Mouse (Mus musculus): ENCODE data around the gene Kif2a. TPM values are rescaled to one million over a fixed set of nuclear protein-coding genes. Genes with fewer than 3 reads are reported as not detected.
"Not testable (repeated sequence)": the region's sequence is repeated elsewhere in the genome, so short reads cannot be mapped to it uniquely, and the experiment has no call there.

Gene Kif2a
- total RNA-seq, 2 experiments from 2014 or later = 100 to 106 TPM

GRCm38 (mm10) chr13:107022266-107023171, 593 bp upstream of the Kif2a start:
- peak; percentile 54 to 84 for DNase-seq (ENCODE audit: low spot score in 2 of 2)

- no peak for DNase-seq (ENCODE audit: low spot score in 2 of 2)
These were observed 2.5 kb downstream of the Kif2a start for GRCm38 (mm10) chr13:107019443-107019842.

GRCm38 (mm10) chr13:107013926-107014325, 8.0 kb downstream of the Kif2a start:
- no peak for DNase-seq (ENCODE audit: low spot score in 2 of 2)

GRCm38 (mm10) chr13:107011618-107012017, 10.3 kb downstream of the Kif2a start:
- no peak for DNase-seq (ENCODE audit: low spot score in 2 of 2)

- DNase-seq (ENCODE audit: low spot score in 2 of 2) = no peak
These were observed 13.8 kb downstream of the Kif2a start for GRCm38 (mm10) chr13:107008174-107008573.

- no peak for DNase-seq (ENCODE audit: low spot score in 2 of 2)
These were observed 18.7 kb downstream of the Kif2a start for GRCm38 (mm10) chr13:107003211-107003610.

- no peak for DNase-seq (ENCODE audit: low spot score in 2 of 2)
These were observed 23.3 kb downstream of the Kif2a start for GRCm38 (mm10) chr13:106998671-106999070.

- DNase-seq (ENCODE audit: low spot score in 2 of 2) = no peak
These were observed 23.9 kb downstream of the Kif2a start for GRCm38 (mm10) chr13:106998026-106998425.

- DNase-seq (ENCODE audit: low spot score in 2 of 2) = not testable (repeated sequence)
These were observed 24.4 kb downstream of the Kif2a start for GRCm38 (mm10) chr13:106997557-106997956.

GRCm38 (mm10) chr13:106996891-106997290, 25.0 kb downstream of the Kif2a start:
- DNase-seq (ENCODE audit: low spot score in 2 of 2) = no peak

GRCm38 (mm10) chr13:106961496-106961895, 60.4 kb downstream of the Kif2a start:
- no peak for DNase-seq (ENCODE audit: low spot score in 2 of 2)

GRCm38 (mm10) chr13:106960557-106960956, 61.4 kb downstream of the Kif2a start:
- no peak for DNase-seq (ENCODE audit: low spot score in 2 of 2)

GRCm38 (mm10) chr13:106958286-106958685, 63.6 kb downstream of the Kif2a start:
- no peak for DNase-seq (ENCODE audit: low spot score in 2 of 2)

- DNase-seq (ENCODE audit: low spot score in 2 of 2) = no peak
These were observed 64.4 kb downstream of the Kif2a start for GRCm38 (mm10) chr13:106957554-106957953.

- no peak for DNase-seq (ENCODE audit: low spot score in 2 of 2)
These were observed 67.0 kb downstream of the Kif2a start for GRCm38 (mm10) chr13:106954880-106955279.

- DNase-seq (ENCODE audit: low spot score in 2 of 2) = no peak
These were observed 74.3 kb downstream of the Kif2a start for GRCm38 (mm10) chr13:106947583-106947982.

GRCm38 (mm10) chr13:106946594-106947540, 75.1 kb downstream of the Kif2a start, which contains the start of gene Dimt1:
TSS of gene Dimt1 (plus strand) at chr13:106947127.
- DNase-seq (ENCODE audit: low spot score in 2 of 2) = peak; percentile 96 to 97

GRCm38 (mm10) chr13:106945518-106945917, 76.4 kb downstream of the Kif2a start:
- DNase-seq (ENCODE audit: low spot score in 2 of 2) = no peak

- no peak for DNase-seq (ENCODE audit: low spot score in 2 of 2)
These were observed 79.2 kb downstream of the Kif2a start for GRCm38 (mm10) chr13:106942721-106943120.

- no peak for DNase-seq (ENCODE audit: low spot score in 2 of 2)
These were observed 80.5 kb downstream of the Kif2a start for GRCm38 (mm10) chr13:106941211-106941976.

- no peak for DNase-seq (ENCODE audit: low spot score in 2 of 2)
These were observed 84.8 kb downstream of the Kif2a start for GRCm38 (mm10) chr13:106937138-106937472.

Data from left cerebral cortex, adult 18-20 months (tissue).